Mouse (Mus musculus) ES-E14 (cell line): ENCODE measurements at regions not wholly inside any gene's neighbourhood (a gene's known extent, or its start where the extent isn't known, plus 50 kb on each side); places are given as distances from the start of the nearest gene placed in this dataset.

Experiments used
- CHD2 ChIP-seq: IDR thresholded peaks from 2 replicates; pipeline ENCODE4 v1.6.1; 2014; ENCODE audit warnings: mild to moderate bottlenecking, low read depth, low read length, inconsistent platforms
- ZC3H11A ChIP-seq: IDR thresholded peaks from 2 replicates; pipeline ENCODE4 v1.6.1; 2012; ENCODE audit warnings: low read depth, mild to moderate bottlenecking, inconsistent platforms, low read length, borderline replicate concordance

- no peak for TF ChIP-seq ZC3H11A
- no peak for TF ChIP-seq CHD2
These were observed 2394.1 kb downstream of the Cntnap5b start for GRCm38 (mm10) chr1:102166649-102167048.
